Mouse (Mus musculus) testis, adult 2 months (tissue): ENCODE data around the gene 2210011C24Rik.

Experiments
- CTCF ChIP-seq: fragments of 200-500 bp; IDR thresholded peaks from 2 replicates; pipeline ENCODE4 v1.5.1; 2012; ENCODE audit warnings: low read depth, mild to moderate bottlenecking, inconsistent platforms, low read length, moderate library complexity; ENCODE audit not compliant: control insufficient read depth, insufficient read depth, insufficient replicate concordance
- POLR2A ChIP-seq: fragments of 200-500 bp; IDR thresholded peaks from 2 replicates; pipeline ENCODE4 v1.6.1; 2012; ENCODE audit warnings: low read depth, mild to moderate bottlenecking, inconsistent platforms, low read length, moderate library complexity; ENCODE audit not compliant: control insufficient read depth

DNA sequence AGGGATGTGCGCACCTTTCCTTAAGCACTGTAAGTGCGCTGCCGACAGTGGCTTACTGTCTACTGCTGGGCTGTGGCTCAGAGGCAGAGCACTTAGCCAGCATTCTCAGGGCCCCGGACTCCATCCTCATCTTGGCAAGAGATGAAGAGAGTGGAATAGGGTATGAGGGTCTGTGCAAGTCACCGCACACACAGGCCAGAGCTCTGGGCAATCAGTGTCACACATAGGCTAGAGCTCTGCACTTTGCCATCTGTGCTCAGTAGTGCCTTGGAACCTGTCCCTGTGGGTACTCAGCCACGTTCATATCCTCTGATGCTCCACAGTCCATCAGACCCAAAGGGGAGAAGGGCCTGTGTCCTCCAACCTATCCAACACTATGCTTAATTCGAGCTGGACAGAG lies 30.4 kb downstream of the 2210011C24Rik start:
- TF ChIP-seq POLR2A (no peak), CTCF (no peak)
